Mouse (Mus musculus): Measurements from ENCODE around the gene Bricd5.
"Not testable (repeated sequence)": the region's sequence is repeated elsewhere in the genome, so short reads cannot be mapped to it uniquely, and the experiment has no call there.

DNA sequence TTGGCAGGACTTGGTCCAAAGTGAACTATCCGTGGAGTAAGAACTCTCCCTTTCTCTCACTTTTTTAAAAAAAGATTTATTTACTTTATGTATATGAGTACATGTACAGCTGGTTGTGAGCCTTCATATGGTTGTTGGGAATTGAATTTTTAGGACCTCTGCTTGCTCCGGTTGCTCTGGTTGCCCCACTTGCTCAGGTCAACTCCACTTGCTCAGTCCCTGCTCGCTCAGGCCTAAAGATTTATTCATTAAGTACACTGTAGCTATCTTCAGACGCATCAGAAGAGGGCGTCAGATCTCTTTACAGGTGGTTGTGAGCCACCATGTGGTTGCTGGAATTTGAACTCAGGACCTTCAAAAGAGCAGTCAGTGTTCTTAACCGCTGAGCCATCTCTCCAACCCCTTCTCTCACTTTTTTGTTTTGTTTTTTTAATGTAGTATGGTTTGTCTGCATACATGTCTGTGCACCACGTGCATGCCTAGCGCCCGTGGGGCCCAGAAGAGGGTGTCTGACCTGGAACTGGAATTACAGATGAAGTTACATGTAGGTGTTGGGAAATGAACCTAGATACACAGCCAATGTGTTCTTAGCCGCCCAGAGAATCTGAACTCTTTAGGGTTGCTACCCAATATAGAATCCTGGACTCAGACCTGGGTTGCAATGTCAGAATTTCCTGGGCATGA is 18.0 kb upstream of the Bricd5 start:
- not testable (repeated sequence) for TF ChIP-seq CTCF (IDR thresholded peaks at IDR 0.05; ENCODE audit: low read depth, low read length); POLR2A (IDR thresholded peaks at IDR 0.05; ENCODE audit: extremely low read depth, insufficient read depth, low read length)
